Mouse (Mus musculus): ENCODE measurements around the gene Wfdc9.

DNA sequence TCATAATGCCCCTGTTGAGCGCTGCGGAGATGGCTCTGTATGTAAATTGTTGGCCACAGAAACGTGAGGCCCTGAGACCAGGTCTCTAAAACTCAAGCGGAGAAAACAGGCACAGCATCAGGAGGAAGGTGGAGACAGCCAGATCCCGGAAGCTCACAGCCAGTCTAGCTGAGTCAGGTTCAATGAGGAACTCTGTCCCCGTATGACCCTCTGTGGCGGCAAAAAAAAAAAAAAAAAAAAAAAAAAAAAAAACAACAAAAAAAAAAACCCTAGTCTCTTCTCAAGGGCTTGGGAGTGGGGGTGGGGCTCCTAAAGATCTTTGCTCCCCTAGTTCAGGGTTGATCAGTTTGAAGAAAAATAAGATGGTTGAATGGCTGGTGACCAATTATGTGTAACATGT, 15.3 kb downstream of the Wfdc9 start:
- no peak for TF ChIP-seq ZC3H11A (IDR thresholded peaks at IDR 0.05; ENCODE audit: low read depth, low read length)
- no peak for TF ChIP-seq CTCF (conservative IDR thresholded peaks at IDR 0.05 in 1 of 2, IDR thresholded peaks at IDR 0.05 in 1 of 2; ENCODE audit: low read depth in 2 of 2, low read length in 2 of 2)
- no peak for TF ChIP-seq USF1 (IDR thresholded peaks at IDR 0.05; ENCODE audit: low read depth, low read length)
- no peak for TF ChIP-seq KAT2A (IDR thresholded peaks at IDR 0.05; ENCODE audit: insufficient replicate concordance, low read length)
- no peak for TF ChIP-seq MYC (IDR thresholded peaks at IDR 0.05; ENCODE audit: low read depth, low read length)
- no peak for TF ChIP-seq SIN3A (IDR thresholded peaks at IDR 0.05; ENCODE audit: low read length)
- no peak for TF ChIP-seq USF2 (conservative IDR thresholded peaks at IDR 0.05; ENCODE audit: low read depth, low read length)
- TF ChIP-seq SMC3 (IDR thresholded peaks at IDR 0.05; ENCODE audit: low read depth, low read length) = no peak
- TF ChIP-seq EP300 (IDR thresholded peaks at IDR 0.05; ENCODE audit: low read length) = no peak
- no peak for TF ChIP-seq ZKSCAN1 (IDR thresholded peaks at IDR 0.05; ENCODE audit: borderline replicate concordance, low read depth, low read length)
- no peak for TF ChIP-seq POLR2A (IDR thresholded peaks at IDR 0.05; ENCODE audit: low read depth, low read length)
- no peak for TF ChIP-seq E2F4 (IDR thresholded peaks at IDR 0.05; ENCODE audit: insufficient replicate concordance, low read depth, low read length)
- no peak for TF ChIP-seq MXI1 (IDR thresholded peaks at IDR 0.05; ENCODE audit: low read depth, low read length)

Measured in CH12.LX (cell line).